Mouse (Mus musculus): ENCODE measurements around the gene Tspan9.

DNA sequence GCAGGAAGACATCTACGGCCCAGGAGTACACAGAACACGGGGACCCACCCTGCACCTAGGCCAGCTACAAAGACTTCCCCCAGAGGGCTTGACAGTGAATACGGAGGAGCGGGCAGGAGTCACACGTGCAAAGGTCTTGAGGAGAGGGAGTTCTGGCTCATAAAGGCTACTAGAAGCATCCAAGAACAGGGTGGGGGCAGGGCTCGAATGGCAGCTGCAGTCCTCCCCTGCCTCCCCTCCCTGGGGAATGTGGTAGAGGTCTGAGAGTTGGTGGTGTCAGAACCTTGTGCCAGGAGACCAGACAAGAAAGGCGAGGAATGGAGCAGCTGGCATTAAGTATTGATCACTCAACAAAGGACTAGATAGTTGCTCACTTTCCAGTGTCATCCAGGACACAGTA lies 31.6 kb downstream of the Tspan9 start:
- no peak for TF ChIP-seq CTCF (IDR thresholded peaks at IDR 0.05; ENCODE audit: insufficient read depth, low read length)
- no peak for TF ChIP-seq POLR2A (IDR thresholded peaks at IDR 0.05; ENCODE audit: borderline replicate concordance, extremely low read depth, low read depth, low read length)
